Mouse (Mus musculus) cerebellum, adult 9-11 months (tissue): ENCODE data around the gene Dusp19.
A peak's percentile ranks its signal among the peaks of the same experiment; 100 is the strongest.

Experiments used
- DNase-seq: peaks from one replicate; pipeline ENCODE4 v3.0.0; 2022

The Dusp19 gene

GRCm38 (mm10) chr2:80638364-80639241, 21.8 kb downstream of the Dusp19 start:
- DNase-seq: peak; percentile 90

GRCm38 (mm10) chr2:80639398-80639797, 22.6 kb downstream of the Dusp19 start:
- no peak for DNase-seq

GRCm38 (mm10) chr2:80639864-80640263, 23.0 kb downstream of the Dusp19 start:
- DNase-seq: no peak

GRCm38 (mm10) chr2:80661414-80661813, 44.6 kb downstream of the Dusp19 start:
- DNase-seq: no peak

- no peak for DNase-seq
These were observed 45.8 kb downstream of the Dusp19 start for GRCm38 (mm10) chr2:80662682-80663081.

- DNase-seq: peak; percentile 43
These were observed 50.6 kb downstream of the Dusp19 start for GRCm38 (mm10) chr2:80667396-80667964.

- no peak for DNase-seq
These were observed 53.2 kb downstream of the Dusp19 start for GRCm38 (mm10) chr2:80669868-80670666.

GRCm38 (mm10) chr2:80678803-80679202, 62.0 kb downstream of the Dusp19 start:
- no peak for DNase-seq
